Mouse (Mus musculus): ENCODE results near the gene Olfr1112.
"Not testable (repeated sequence)": the region's sequence is repeated elsewhere in the genome, so short reads cannot be mapped to it uniquely, and the experiment has no call there.

The Olfr1112 gene

GRCm38 (mm10) chr2:87187498-87187897 is at the start of gene Olfr1112:
Olfr1112 (plus strand) TSS chr2:87187798.
- no peak for DNase-seq

- no peak for DNase-seq
Observed at GRCm38 (mm10) chr2:87140200-87140599, 47.4 kb upstream of the Olfr1112 start, which contains the start of gene Olfr1110. Olfr1110 (minus strand) TSS chr2:87140300.

GRCm38 (mm10) chr2:87152524-87152923 is 35.1 kb upstream of the Olfr1112 start, which contains the start of gene Olfr1111:
Olfr1111 (minus strand) TSS chr2:87152624.
- DNase-seq, result no peak

- not testable (repeated sequence) for DNase-seq
Observed at GRCm38 (mm10) chr2:87167731-87168130, 19.9 kb upstream of the Olfr1112 start.

- no peak for DNase-seq
Observed at GRCm38 (mm10) chr2:87208670-87209069, 21.1 kb downstream of the Olfr1112 start, which contains the start of gene Olfr1113. Olfr1113 (plus strand) TSS chr2:87208970.
